Mouse (Mus musculus): ENCODE results near the gene Dlg5. TPM values are rescaled to one million over a fixed set of nuclear protein-coding genes. Genes with fewer than 3 reads are reported as not detected.
A peak's percentile ranks its signal among the peaks of the same experiment; 100 is the strongest.

Gene Dlg5
- polyA plus RNA-seq, 1 experiment from 2014 or later = 37.5 TPM

DNA sequence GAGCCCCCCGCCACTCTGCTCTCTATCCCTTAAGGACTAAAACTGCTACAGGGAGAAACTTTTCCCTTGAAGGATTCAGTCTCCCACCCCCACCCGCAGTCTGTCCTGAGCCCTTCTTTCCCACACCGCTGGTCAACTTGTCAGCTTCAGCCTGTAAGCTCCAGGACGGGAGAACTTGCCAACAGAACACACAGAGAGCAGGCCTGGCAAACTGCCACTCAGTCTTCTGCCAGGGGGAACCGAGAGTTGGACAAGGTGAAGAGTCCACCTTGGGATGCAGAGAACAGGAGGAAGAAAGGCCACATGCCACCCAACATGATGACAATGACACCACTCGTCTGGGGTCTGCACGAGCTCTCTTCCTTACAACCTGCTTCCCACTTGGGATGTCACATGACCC lies 56.1 kb downstream of the Dlg5 start:
- Histone ChIP-seq H3K27me3 (ENCODE audit: control insufficient read depth, insufficient read depth, low read length) (no peaks in the 10 kb centered on the region), H3K9me3 (ENCODE audit: control insufficient read depth, low read length) (no peaks in the 10 kb centered on the region), H3K4me3 (ENCODE audit: low read depth, low read length) (no peak overlapping the region), H3K4me1 (ENCODE audit: control insufficient read depth, insufficient read depth, low read length) (no peaks in the 10 kb centered on the region), H3K9ac (replicated peaks; ENCODE audit: low read depth, low read length) (no peak overlapping the region), H3K36me3 (ENCODE audit: control insufficient read depth, insufficient read depth, low read length) (peaks cover 4% of the 10 kb centered on the region; the same call in 1 of the 2 replicates), H3K4me2 (ENCODE audit: low read depth, low read length) (no peak overlapping the region), H3K27ac (ENCODE audit: low read depth, low read length) (no peak overlapping the region)
- 77% methylated on average over 7 of the region's 7 CpGs for WGBS
- ATAC-seq (ENCODE audit: low read depth) = no peak

- Histone ChIP-seq H3K4me3 (ENCODE audit: low read depth, low read length) (no peak overlapping the region), H3K4me2 (ENCODE audit: low read depth, low read length) (no peak overlapping the region), H3K9me3 (ENCODE audit: control insufficient read depth, low read length) (no peaks in the 10 kb centered on the region), H3K36me3 (ENCODE audit: control insufficient read depth, insufficient read depth, low read length) (peaks cover 4% of the 10 kb centered on the region; the same call in 1 of the 2 replicates), H3K9ac (replicated peaks; ENCODE audit: low read depth, low read length) (no peak overlapping the region), H3K27ac (ENCODE audit: low read depth, low read length) (no peak overlapping the region), H3K4me1 (ENCODE audit: control insufficient read depth, insufficient read depth, low read length) (peaks cover 4% of the 10 kb centered on the region; the same call in 1 of the 2 replicates), H3K27me3 (ENCODE audit: control insufficient read depth, insufficient read depth, low read length) (no peaks in the 10 kb centered on the region)
- ATAC-seq (ENCODE audit: low read depth) = no peak
- WGBS = 54% methylated on average over 4 of the region's 4 CpGs
Observed at GRCm38 (mm10) chr14:24185514-24185913, 60.2 kb downstream of the Dlg5 start.

- Histone ChIP-seq H3K9me3 (ENCODE audit: control insufficient read depth, low read length) (no peaks in the 10 kb centered on the region), H3K4me1 (ENCODE audit: control insufficient read depth, insufficient read depth, low read length) (peaks cover 4% of the 10 kb centered on the region; the same call in 1 of the 2 replicates), H3K9ac (replicated peaks; ENCODE audit: low read depth, low read length) (no peak overlapping the region), H3K36me3 (ENCODE audit: control insufficient read depth, insufficient read depth, low read length) (no peaks in the 10 kb centered on the region), H3K4me3 (ENCODE audit: low read depth, low read length) (no peak overlapping the region), H3K4me2 (ENCODE audit: low read depth, low read length) (no peak overlapping the region), H3K27ac (ENCODE audit: low read depth, low read length) (no peak overlapping the region), H3K27me3 (ENCODE audit: control insufficient read depth, insufficient read depth, low read length) (no peaks in the 10 kb centered on the region)
- 84% methylated on average over 3 of the region's 3 CpGs for WGBS
- ATAC-seq (ENCODE audit: low read depth) = no peak
Observed at GRCm38 (mm10) chr14:24182955-24183354, 62.8 kb downstream of the Dlg5 start.

DNA sequence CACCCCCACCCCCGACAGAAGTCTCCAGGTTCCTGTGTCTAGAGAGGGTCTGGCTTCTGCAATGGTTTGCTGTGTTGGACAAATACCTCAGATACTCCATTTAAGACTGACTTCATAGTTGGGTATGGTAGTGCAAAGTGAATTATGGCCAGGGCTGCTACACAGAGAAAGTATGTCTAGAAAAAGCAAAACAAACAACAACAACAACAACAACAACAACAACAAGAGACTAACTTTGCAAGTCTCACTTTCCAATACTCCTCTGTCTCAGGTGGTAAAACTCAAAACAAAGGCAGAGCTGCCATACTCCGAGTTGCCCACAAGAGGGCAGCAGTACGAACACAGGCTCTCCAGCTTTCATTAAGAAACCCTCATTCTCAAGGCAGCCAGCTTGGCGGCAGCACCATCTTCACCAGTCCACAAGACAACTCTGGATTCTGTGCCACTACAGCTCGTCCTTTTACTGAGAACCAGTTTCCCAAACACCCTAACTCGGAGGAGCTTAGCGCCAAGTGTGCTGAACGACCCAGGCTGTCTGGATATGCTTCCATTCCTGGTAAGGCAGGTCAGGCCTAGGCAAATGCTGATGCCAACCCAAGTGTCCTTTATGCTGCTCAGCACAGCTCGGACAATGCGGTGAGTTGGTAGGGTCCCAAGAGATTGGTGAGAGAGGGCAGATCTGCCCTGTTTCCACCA lies 63.8 kb downstream of the Dlg5 start:
- Histone ChIP-seq H3K4me3 (ENCODE audit: low read depth, low read length) (no peak overlapping the region), H3K4me1 (ENCODE audit: control insufficient read depth, insufficient read depth, low read length) (peaks cover 4% of the 10 kb centered on the region; the same call in 1 of the 2 replicates), H3K36me3 (ENCODE audit: control insufficient read depth, insufficient read depth, low read length) (no peaks in the 10 kb centered on the region), H3K4me2 (ENCODE audit: low read depth, low read length) (no peak overlapping the region), H3K9me3 (ENCODE audit: control insufficient read depth, low read length) (no peaks in the 10 kb centered on the region), H3K9ac (replicated peaks; ENCODE audit: low read depth, low read length) (no peak overlapping the region), H3K27ac (ENCODE audit: low read depth, low read length) (peak overlapping the region; percentile 12; the same call in 1 of the 2 replicates), H3K27me3 (ENCODE audit: control insufficient read depth, insufficient read depth, low read length) (no peaks in the 10 kb centered on the region)
- WGBS = 30% methylated on average over 10 of the region's 10 CpGs
- peak; percentile 52 for ATAC-seq (ENCODE audit: low read depth)

GRCm38 (mm10) chr14:24179466-24179991 lies 66.2 kb downstream of the Dlg5 start:
- H3K4me1 ChIP-seq (ENCODE audit: control insufficient read depth, insufficient read depth, low read length) = peaks cover 4% of the 10 kb centered on the region; the same call in 1 of the 2 replicates
- H3K9me3 ChIP-seq (ENCODE audit: control insufficient read depth, low read length) = no peaks in the 10 kb centered on the region
- no peaks in the 10 kb centered on the region for H3K27me3 ChIP-seq (ENCODE audit: control insufficient read depth, insufficient read depth, low read length)
- no peak overlapping the region for H3K9ac ChIP-seq (replicated peaks; ENCODE audit: low read depth, low read length)
- no peaks in the 10 kb centered on the region; the same call in 1 of the 2 replicates for H3K36me3 ChIP-seq (ENCODE audit: control insufficient read depth, insufficient read depth, low read length)
- H3K4me3 ChIP-seq (ENCODE audit: low read depth, low read length) = no peak overlapping the region
- H3K4me2 ChIP-seq (ENCODE audit: low read depth, low read length) = no peak overlapping the region
- 82% methylated on average over 6 of the region's 6 CpGs for WGBS
- no peak for ATAC-seq (ENCODE audit: low read depth)
- no peak overlapping the region for H3K27ac ChIP-seq (ENCODE audit: low read depth, low read length)

- no peaks in the 10 kb centered on the region for H3K27me3 ChIP-seq (ENCODE audit: control insufficient read depth, insufficient read depth, low read length)
- 72% methylated on average over 10 of the region's 10 CpGs for WGBS
- H3K4me3 ChIP-seq (ENCODE audit: low read depth, low read length) = no peak overlapping the region
- H3K9ac ChIP-seq (replicated peaks; ENCODE audit: low read depth, low read length) = no peak overlapping the region
- no peaks in the 10 kb centered on the region for H3K9me3 ChIP-seq (ENCODE audit: control insufficient read depth, low read length)
- no peak overlapping the region for H3K27ac ChIP-seq (ENCODE audit: low read depth, low read length)
- ATAC-seq (ENCODE audit: low read depth) = no peak
- H3K36me3 ChIP-seq (ENCODE audit: control insufficient read depth, insufficient read depth, low read length) = peaks cover 4% of the 10 kb centered on the region; the same call in 1 of the 2 replicates
- H3K4me1 ChIP-seq (ENCODE audit: control insufficient read depth, insufficient read depth, low read length) = no peaks in the 10 kb centered on the region
- H3K4me2 ChIP-seq (ENCODE audit: low read depth, low read length) = no peak overlapping the region
Observed at GRCm38 (mm10) chr14:24176609-24177008, 69.1 kb downstream of the Dlg5 start.

GRCm38 (mm10) chr14:24173326-24173725 lies 72.4 kb downstream of the Dlg5 start:
- Histone ChIP-seq H3K4me3 (ENCODE audit: low read depth, low read length) (no peak overlapping the region), H3K9me3 (ENCODE audit: control insufficient read depth, low read length) (no peaks in the 10 kb centered on the region), H3K4me2 (ENCODE audit: low read depth, low read length) (no peak overlapping the region), H3K27ac (ENCODE audit: low read depth, low read length) (no peak overlapping the region), H3K36me3 (ENCODE audit: control insufficient read depth, insufficient read depth, low read length) (peaks cover 13% of the 10 kb centered on the region), H3K27me3 (ENCODE audit: control insufficient read depth, insufficient read depth, low read length) (no peaks in the 10 kb centered on the region), H3K9ac (replicated peaks; ENCODE audit: low read depth, low read length) (no peak overlapping the region), H3K4me1 (ENCODE audit: control insufficient read depth, insufficient read depth, low read length) (no peaks in the 10 kb centered on the region)
- ATAC-seq (ENCODE audit: low read depth) = no peak
- 76% methylated on average over 6 of the region's 6 CpGs for WGBS

- no peak overlapping the region for H3K27ac ChIP-seq (ENCODE audit: low read depth, low read length)
- H3K4me1 ChIP-seq (ENCODE audit: control insufficient read depth, insufficient read depth, low read length) = no peaks in the 10 kb centered on the region
- no peaks in the 10 kb centered on the region for H3K9me3 ChIP-seq (ENCODE audit: control insufficient read depth, low read length)
- WGBS = 86% methylated on average over 13 of the region's 13 CpGs
- no peaks in the 10 kb centered on the region for H3K27me3 ChIP-seq (ENCODE audit: control insufficient read depth, insufficient read depth, low read length)
- H3K9ac ChIP-seq (replicated peaks; ENCODE audit: low read depth, low read length) = no peak overlapping the region
- no peak overlapping the region for H3K4me3 ChIP-seq (ENCODE audit: low read depth, low read length)
- H3K36me3 ChIP-seq (ENCODE audit: control insufficient read depth, insufficient read depth, low read length) = peaks cover 13% of the 10 kb centered on the region
- no peak overlapping the region for H3K4me2 ChIP-seq (ENCODE audit: low read depth, low read length)
- no peak for ATAC-seq (ENCODE audit: low read depth)
Observed at GRCm38 (mm10) chr14:24171639-24172311, 73.9 kb downstream of the Dlg5 start.

GRCm38 (mm10) chr14:24166046-24166445 lies 79.7 kb downstream of the Dlg5 start:
- peaks cover 24% of the 10 kb centered on the region for H3K36me3 ChIP-seq (ENCODE audit: control insufficient read depth, insufficient read depth, low read length)
- 93% methylated on average over 8 of the region's 8 CpGs for WGBS

More at GRCm38 (mm10) chr14:24166046-24166445, 79.7 kb downstream of the Dlg5 start:
- no peak overlapping the region for H3K4me2 ChIP-seq (ENCODE audit: low read depth, low read length)
- no peak overlapping the region for H3K4me3 ChIP-seq (ENCODE audit: low read depth, low read length)
- H3K27ac ChIP-seq (ENCODE audit: low read depth, low read length) = no peak overlapping the region
- no peak for ATAC-seq (ENCODE audit: low read depth)
- H3K27me3 ChIP-seq (ENCODE audit: control insufficient read depth, insufficient read depth, low read length) = no peaks in the 10 kb centered on the region
- H3K9me3 ChIP-seq (ENCODE audit: control insufficient read depth, low read length) = no peaks in the 10 kb centered on the region
- H3K4me1 ChIP-seq (ENCODE audit: control insufficient read depth, insufficient read depth, low read length) = no peaks in the 10 kb centered on the region
- no peak overlapping the region for H3K9ac ChIP-seq (replicated peaks; ENCODE audit: low read depth, low read length)
